Mouse (Mus musculus) mature B cell (primary cell): ENCODE measurements around the gene Akt2.
"Not testable (repeated sequence)": the region's sequence is repeated elsewhere in the genome, so short reads cannot be mapped to it uniquely, and the experiment has no call there.

Experiments used
- in situ Hi-C: fragments of 300-500 bp; cut with MboI; formaldehyde crosslinking; loops from 2 replicates; pipeline ENCODE4 v1.14.3; 2019

Gene Akt2

GRCm38 (mm10) chr7:27613751-27614499 is 22.6 kb downstream of the Akt2 start:
- in situ Hi-C loops = no loop called here

- in situ Hi-C loops = no loop called here
Measured at GRCm38 (mm10) chr7:27621028-27621427, 29.7 kb downstream of the Akt2 start.

- in situ Hi-C loops = no loop called here
Measured at GRCm38 (mm10) chr7:27622234-27622633, 30.9 kb downstream of the Akt2 start.

GRCm38 (mm10) chr7:27624967-27625366 is 33.6 kb downstream of the Akt2 start:
- in situ Hi-C loops = no loop called here

GRCm38 (mm10) chr7:27627707-27628106 is 36.4 kb downstream of the Akt2 start:
- in situ Hi-C loops = no loop called here

GRCm38 (mm10) chr7:27628190-27628589 is 36.8 kb downstream of the Akt2 start:
- in situ Hi-C loops = no loop called here

- in situ Hi-C loops = not testable (repeated sequence)
Measured at GRCm38 (mm10) chr7:27628816-27629215, 37.5 kb downstream of the Akt2 start.

GRCm38 (mm10) chr7:27631439-27631838 is 40.1 kb downstream of the Akt2 start:
- in situ Hi-C loops = no loop called here

- in situ Hi-C loops = no loop called here
Measured at GRCm38 (mm10) chr7:27633166-27633565, 41.8 kb downstream of the Akt2 start.

- in situ Hi-C loops = no loop called here
Measured at GRCm38 (mm10) chr7:27634691-27635090, 43.3 kb downstream of the Akt2 start.

GRCm38 (mm10) chr7:27635094-27635493 is 43.7 kb downstream of the Akt2 start:
- in situ Hi-C loops = not testable (repeated sequence)

GRCm38 (mm10) chr7:27644471-27644870 is 53.1 kb downstream of the Akt2 start:
- in situ Hi-C loops = no loop called here

- in situ Hi-C loops = no loop called here
Measured at GRCm38 (mm10) chr7:27646516-27646915, 55.2 kb downstream of the Akt2 start.

GRCm38 (mm10) chr7:27647281-27648002 is 56.1 kb downstream of the Akt2 start:
- in situ Hi-C loops = no loop called here

- in situ Hi-C loops = no loop called here
Measured at GRCm38 (mm10) chr7:27649723-27650122, 58.4 kb downstream of the Akt2 start.

GRCm38 (mm10) chr7:27650949-27651348 is 59.6 kb downstream of the Akt2 start:
- in situ Hi-C loops = no loop called here

GRCm38 (mm10) chr7:27653681-27654437 is 62.5 kb downstream of the Akt2 start, which contains the start of gene Ttc9b:
TSS of gene Ttc9b (plus strand) at chr7:27653915.
- in situ Hi-C loops = no loop called here

GRCm38 (mm10) chr7:27654607-27655276 is 63.4 kb downstream of the Akt2 start:
- in situ Hi-C loops = no loop called here

- in situ Hi-C loops = no loop called here
Measured at GRCm38 (mm10) chr7:27655545-27655944, 64.2 kb downstream of the Akt2 start.

GRCm38 (mm10) chr7:27656600-27656999 is 65.2 kb downstream of the Akt2 start:
- in situ Hi-C loops = no loop called here

GRCm38 (mm10) chr7:27657824-27658395 is 66.6 kb downstream of the Akt2 start:
- in situ Hi-C loops = no loop called here
